Mouse (Mus musculus) hindbrain, embryonic 14.5 days (tissue): ENCODE results near the gene Clip3. TPM values are rescaled to one million over a fixed set of nuclear protein-coding genes. Genes with fewer than 3 reads are reported as not detected.

Experiments used
- ATAC-seq: fragments of 200-750 bp; cut with Nextera tagmentation; 2 replicates; pipeline ENCODE4 v1.8.0; 2017; ENCODE audit warnings: moderate number of reproducible peaks, mild to moderate bottlenecking, moderate TSS enrichment, moderate library complexity; ENCODE audit not compliant: low FRiP score
- DNase-seq: peaks from one replicate; pipeline ENCODE4 v3.0.0-alpha.2; 2015; ENCODE audit warnings: low spot score
- H3K27ac ChIP-seq: fragments of 300-500 bp; sonication (generic); 2 replicates; pipeline ENCODE4 v1.5.1; 2014; ENCODE audit warnings: mild to moderate bottlenecking, moderate library complexity
- H3K27me3 ChIP-seq: fragments of 300-500 bp; sonication (generic); 2 replicates; pipeline ENCODE4 v1.6.1; 2014; ENCODE audit warnings: mild to moderate bottlenecking, low read length, mixed read lengths; ENCODE audit not compliant: control insufficient read depth, insufficient read depth
- H3K36me3 ChIP-seq: fragments of 300-500 bp; sonication (generic); replicated peaks from 2 replicates; pipeline ENCODE4 v1.6.1; 2014; ENCODE audit not compliant: control insufficient read depth, insufficient read depth
- H3K4me1 ChIP-seq: fragments of 300-500 bp; sonication (generic); replicated peaks from 2 replicates; pipeline ENCODE4 v1.6.1; 2014; ENCODE audit warnings: antibody characterized with exemption, low read length, mixed read lengths; ENCODE audit not compliant: control insufficient read depth, insufficient read depth
- H3K4me2 ChIP-seq: fragments of 300-500 bp; sonication (generic); replicated peaks from 2 replicates; pipeline ENCODE4 v1.6.1; 2014; ENCODE audit warnings: mild to moderate bottlenecking, moderate library complexity
- H3K4me3 ChIP-seq: fragments of 300-500 bp; sonication (generic); replicated peaks from 2 replicates; pipeline ENCODE4 v1.5.1; 2014; ENCODE audit warnings: mild to moderate bottlenecking, low read length
- H3K9ac ChIP-seq: fragments of 300-500 bp; sonication (generic); 2 replicates; pipeline ENCODE4 v1.6.1; 2014
- H3K9me3 ChIP-seq: fragments of 300-500 bp; sonication (generic); 2 replicates; pipeline ENCODE4 v1.6.1; 2016; ENCODE audit warnings: low read length; ENCODE audit not compliant: control insufficient read depth
- WGBS: fragments of 180-500 bp; shearing (Covaris S2); extraction: QIAGEN DNeasy Blood & Tissue Kit; methylation state at CpG from one replicate; pipeline ENCODE4 v1.1.7; 2014; 5-methylcytosine and 5-hydroxymethylcytosine counted together
- polyA plus RNA-seq: library from polyadenylated mRNA; unstranded; fragments of >200 nt; fragmentation: Nextera tagmentation; extraction: Ambion mirVana; gene quantifications from 2 replicates; pipeline ENCODE4 v1.2.1, GENCODE M21; 2014

Clip3 gene
- polyA plus RNA-seq, 1 experiment from 2014 or later: 123 TPM

- DNase-seq (peak; percentile 94), ATAC-seq (peak; percentile 99)
- Histone ChIP-seq H3K27ac (peak overlapping the region; percentile 78), H3K4me1 (peaks cover 18% of the 10 kb centered on the region), H3K9ac (peak overlapping the region; percentile 87), H3K27me3 (no peaks in the 10 kb centered on the region), H3K4me2 (peak overlapping the region; percentile 85), H3K9me3 (no peaks in the 10 kb centered on the region), H3K36me3 (no peaks in the 10 kb centered on the region; the same call in 1 of the 2 replicates), H3K4me3 (peak overlapping the region; percentile 75)
- WGBS: under 1% methylated on average over 18 of the region's 20 CpGs
Observed at GRCm38 (mm10) chr7:30322285-30322667, 30.7 kb downstream of the Clip3 start.

GRCm38 (mm10) chr7:30322865-30323264 lies 31.3 kb downstream of the Clip3 start:
- H3K9ac ChIP-seq: peak overlapping the region; percentile 87

GRCm38 (mm10) chr7:30323795-30324194 lies 32.3 kb downstream of the Clip3 start, which contains the start of gene Sdhaf1:
Gene Sdhaf1, minus strand, starts transcription at chr7:30323895.
- WGBS: 83% methylated on average over 3 of the region's 3 CpGs
- H3K27ac ChIP-seq: no peak within 1 kb of the TSS
- no peaks in the 10 kb centered on the region for H3K27me3 ChIP-seq
- ATAC-seq: no peak
- H3K4me1 ChIP-seq: peaks cover 18% of the 10 kb centered on the region
- no peaks in the 10 kb centered on the region for H3K36me3 ChIP-seq
- no peaks in the 10 kb centered on the region for H3K9me3 ChIP-seq
- H3K4me2 ChIP-seq: peak within 1 kb of the TSS; percentile 85
- H3K9ac ChIP-seq: peak within 1 kb of the TSS; percentile 87
- DNase-seq: no peak
- H3K4me3 ChIP-seq: peak within 1 kb of the TSS; percentile 75

More at GRCm38 (mm10) chr7:30322865-30323264, 31.3 kb downstream of the Clip3 start:
- Histone ChIP-seq H3K4me2 (peak overlapping the region; percentile 85), H3K27ac (no peak overlapping the region), H3K4me3 (peak overlapping the region; percentile 75), H3K4me1 (peaks cover 18% of the 10 kb centered on the region), H3K9me3 (no peaks in the 10 kb centered on the region), H3K36me3 (no peaks in the 10 kb centered on the region), H3K27me3 (no peaks in the 10 kb centered on the region)
- ATAC-seq: no peak
- no peak for DNase-seq
- WGBS: 36% methylated on average over 6 of the region's 6 CpGs

DNA sequence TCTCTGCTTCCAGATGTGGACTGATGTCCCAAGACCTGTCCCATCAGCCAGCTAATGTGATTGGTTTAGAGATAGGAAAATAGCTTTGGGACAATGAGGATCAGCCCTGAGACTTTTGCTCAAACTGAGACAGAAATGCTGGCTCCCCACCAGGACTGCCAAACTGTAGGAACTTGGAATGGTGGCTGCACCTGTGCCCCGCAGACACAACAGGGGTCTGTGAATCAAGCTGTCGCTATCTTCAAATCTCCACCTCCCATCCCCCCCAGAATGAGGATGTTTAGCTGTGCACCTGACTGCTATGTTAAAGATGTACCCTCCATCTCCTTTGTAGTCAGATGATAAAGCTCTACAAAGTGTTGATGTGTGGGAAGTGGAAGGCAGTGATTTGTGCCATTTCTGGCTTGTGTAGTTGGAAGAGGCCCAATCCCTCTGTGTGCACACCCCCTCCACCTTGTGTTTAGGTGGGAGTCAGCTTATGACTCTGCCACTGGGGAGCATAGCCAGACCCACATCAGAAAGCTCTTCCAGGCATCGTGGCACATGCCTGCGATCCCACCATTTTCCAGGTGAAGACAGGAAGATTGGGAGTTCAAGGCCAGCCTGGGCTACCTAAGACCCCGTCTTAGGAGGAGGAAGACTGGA lies 32.9 kb downstream of the Clip3 start:
- ATAC-seq (no peak), DNase-seq (no peak)
- 83% methylated on average over 5 of the region's 5 CpGs for WGBS
- Histone ChIP-seq H3K27me3 (no peaks in the 10 kb centered on the region), H3K4me2 (no peak overlapping the region), H3K36me3 (no peaks in the 10 kb centered on the region), H3K9me3 (no peaks in the 10 kb centered on the region), H3K27ac (no peak overlapping the region), H3K9ac (no peak overlapping the region), H3K4me3 (no peak overlapping the region), H3K4me1 (peaks cover 18% of the 10 kb centered on the region)

- Histone ChIP-seq H3K27ac (no peak overlapping the region), H3K4me1 (peaks cover 18% of the 10 kb centered on the region), H3K4me2 (no peak overlapping the region), H3K9ac (no peak overlapping the region), H3K36me3 (no peaks in the 10 kb centered on the region), H3K9me3 (no peaks in the 10 kb centered on the region), H3K27me3 (no peaks in the 10 kb centered on the region), H3K4me3 (no peak overlapping the region)
- ATAC-seq (no peak), DNase-seq (no peak)
- 44% methylated on average over 2 of the region's 2 CpGs for whole genome bisulfite sequencing
Observed at GRCm38 (mm10) chr7:30325364-30325763, 33.8 kb downstream of the Clip3 start.

GRCm38 (mm10) chr7:30326427-30326826 lies 34.9 kb downstream of the Clip3 start:
- ATAC-seq: no peak
- DNase-seq: no peak
- H3K9ac ChIP-seq: no peak overlapping the region
- H3K36me3 ChIP-seq: no peaks in the 10 kb centered on the region
- no peak overlapping the region for H3K4me3 ChIP-seq
- H3K9me3 ChIP-seq: no peaks in the 10 kb centered on the region
- H3K4me2 ChIP-seq: no peak overlapping the region
- H3K4me1 ChIP-seq: peaks cover 9% of the 10 kb centered on the region
- no peak overlapping the region for H3K27ac ChIP-seq
- H3K27me3 ChIP-seq: no peaks in the 10 kb centered on the region

- WGBS: 46% methylated on average over 15 of the region's 15 CpGs
- no peaks in the 10 kb centered on the region for H3K36me3 ChIP-seq
- peaks cover 10% of the 10 kb centered on the region; the same call in 1 of the 2 replicates for H3K4me1 ChIP-seq
- DNase-seq (no peak), ATAC-seq (no peak)
- H3K9ac ChIP-seq: no peak overlapping the region
- H3K4me3 ChIP-seq: no peak overlapping the region
- H3K27me3 ChIP-seq: no peaks in the 10 kb centered on the region
- no peak overlapping the region for H3K27ac ChIP-seq
- no peaks in the 10 kb centered on the region for H3K9me3 ChIP-seq
- H3K4me2 ChIP-seq: no peak overlapping the region
Observed at GRCm38 (mm10) chr7:30327140-30327539, 35.6 kb downstream of the Clip3 start.

GRCm38 (mm10) chr7:30328379-30328778 lies 36.9 kb downstream of the Clip3 start:
- no peak for ATAC-seq
- H3K27ac ChIP-seq: no peak overlapping the region
- 56% methylated on average over 10 of the region's 10 CpGs for WGBS

DNA sequence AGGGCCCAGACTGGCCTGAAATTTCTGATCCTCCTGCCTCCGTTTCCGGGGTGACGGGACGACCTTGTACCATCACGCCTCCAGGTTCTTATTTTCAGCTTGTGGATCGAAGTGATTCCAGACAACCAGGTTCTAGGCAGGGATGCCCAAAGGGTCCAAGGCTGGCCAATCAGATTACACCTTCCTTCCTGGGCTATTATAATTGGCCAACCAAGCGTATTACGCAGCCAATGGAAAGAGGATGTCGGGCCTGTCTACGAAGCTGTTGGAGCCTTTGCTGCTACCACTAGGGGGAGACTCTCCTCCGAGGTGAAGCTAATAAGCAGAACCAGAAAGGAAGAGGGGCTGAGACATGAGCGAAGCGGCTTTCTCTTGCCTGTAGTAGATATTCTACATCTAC lies 40.4 kb downstream of the Clip3 start:
- Histone ChIP-seq H3K4me2 (peak overlapping the region; percentile 47), H3K9ac (no peak overlapping the region), H3K27ac (peak overlapping the region; percentile 27)

More at GRCm38 (mm10) chr7:30328379-30328778, 36.9 kb downstream of the Clip3 start:
- H3K9ac ChIP-seq: no peak overlapping the region
- peaks cover 5% of the 10 kb centered on the region; the same call in 1 of the 2 replicates for H3K4me1 ChIP-seq
- no peak overlapping the region for H3K4me2 ChIP-seq
- H3K4me3 ChIP-seq: no peak overlapping the region
- H3K27me3 ChIP-seq: no peaks in the 10 kb centered on the region
- H3K9me3 ChIP-seq: no peaks in the 10 kb centered on the region
- H3K36me3 ChIP-seq: no peaks in the 10 kb centered on the region
- no peak for DNase-seq

More for the DNA sequence above, 40.4 kb downstream of the Clip3 start:
- ATAC-seq: peak; percentile 93
- Histone ChIP-seq H3K4me1 (peaks cover 14% of the 10 kb centered on the region; the same call in 1 of the 2 replicates), H3K4me3 (peak overlapping the region; percentile 15), H3K9me3 (no peaks in the 10 kb centered on the region), H3K27me3 (peaks cover 9% of the 10 kb centered on the region; the same call in 1 of the 2 replicates), H3K36me3 (no peaks in the 10 kb centered on the region)
- peak; percentile 92 for DNase-seq
- WGBS: 2% methylated on average over 13 of the region's 13 CpGs
